Mouse (Mus musculus): ENCODE data around the gene Apaf1. TPM values are rescaled to one million over a fixed set of nuclear protein-coding genes. Genes with fewer than 3 reads are reported as not detected.

The Apaf1 gene
- total and polyA plus RNA-seq, 2 experiments: 1.6 to 3.4 TPM

- Histone ChIP-seq H3K79me2 (ENCODE audit: control insufficient read depth, insufficient read depth, low read length) (no peaks in the 10 kb centered on the region), H3K27me3 (ENCODE audit: control insufficient read depth, insufficient read depth, low read length) (no peaks in the 10 kb centered on the region), H3K4me1 (ENCODE audit: control insufficient read depth, insufficient read depth, low read length) (no peaks in the 10 kb centered on the region), H3K27ac (replicated peaks; ENCODE audit: insufficient read depth, low read depth, low read length) (no peak overlapping the region), H3K36me3 (ENCODE audit: control insufficient read depth, insufficient read depth, low read length) (peaks cover 13% of the 10 kb centered on the region), H3K9ac (ENCODE audit: low read depth, low read length) (no peak overlapping the region), H3K4me3 (ENCODE audit: insufficient read depth, low read depth, low read length) (no peak overlapping the region)
- 82% methylated on average over 4 of the region's 4 CpGs for WGBS
- TF ChIP-seq POLR2A (IDR thresholded peaks at IDR 0.05; ENCODE audit: extremely low read depth, insufficient read depth, low read length) (no peak), CTCF (IDR thresholded peaks at IDR 0.05; ENCODE audit: low read depth, low read length) (no peak)
- no peak for DNase-seq (ENCODE audit: extremely low read depth, low read depth, low spot score)
Observed at GRCm38 (mm10) chr10:91109841-91110240, 27.3 kb upstream of the Apaf1 start.

GRCm38 (mm10) chr10:91105981-91106380, 23.4 kb upstream of the Apaf1 start:
- no peaks in the 10 kb centered on the region for H3K27me3 ChIP-seq (ENCODE audit: control insufficient read depth, insufficient read depth, low read length)
- no peak overlapping the region for H3K9ac ChIP-seq (ENCODE audit: low read depth, low read length)
- H3K36me3 ChIP-seq (ENCODE audit: control insufficient read depth, insufficient read depth, low read length): peaks cover 3% of the 10 kb centered on the region; the same call in 1 of the 2 replicates
- H3K4me1 ChIP-seq (ENCODE audit: control insufficient read depth, insufficient read depth, low read length): no peaks in the 10 kb centered on the region
- WGBS: 86% methylated on average over 3 of the region's 3 CpGs
- H3K79me2 ChIP-seq (ENCODE audit: control insufficient read depth, insufficient read depth, low read length): no peaks in the 10 kb centered on the region
- H3K4me3 ChIP-seq (ENCODE audit: insufficient read depth, low read depth, low read length): no peak overlapping the region
- TF ChIP-seq CTCF (IDR thresholded peaks at IDR 0.05; ENCODE audit: low read depth, low read length) (no peak), POLR2A (IDR thresholded peaks at IDR 0.05; ENCODE audit: extremely low read depth, insufficient read depth, low read length) (no peak)
- DNase-seq (ENCODE audit: extremely low read depth, low read depth, low spot score): no peak
- H3K27ac ChIP-seq (replicated peaks; ENCODE audit: insufficient read depth, low read depth, low read length): no peak overlapping the region

- no peak overlapping the region for H3K9ac ChIP-seq (ENCODE audit: low read depth, low read length)
- H3K4me1 ChIP-seq (ENCODE audit: control insufficient read depth, insufficient read depth, low read length): no peaks in the 10 kb centered on the region
- no peak for TF ChIP-seq CTCF (IDR thresholded peaks at IDR 0.05; ENCODE audit: low read depth, low read length)
- TF ChIP-seq POLR2A (IDR thresholded peaks at IDR 0.05; ENCODE audit: extremely low read depth, insufficient read depth, low read length): no peak
- no peaks in the 10 kb centered on the region for H3K79me2 ChIP-seq (ENCODE audit: control insufficient read depth, insufficient read depth, low read length)
- no peak overlapping the region for H3K4me3 ChIP-seq (ENCODE audit: insufficient read depth, low read depth, low read length)
- no peak overlapping the region for H3K27ac ChIP-seq (replicated peaks; ENCODE audit: insufficient read depth, low read depth, low read length)
- no peak for DNase-seq (ENCODE audit: extremely low read depth, low read depth, low spot score)
- no peaks in the 10 kb centered on the region for H3K27me3 ChIP-seq (ENCODE audit: control insufficient read depth, insufficient read depth, low read length)
- WGBS: 97% methylated on average over 13 of the region's 14 CpGs
- H3K36me3 ChIP-seq (ENCODE audit: control insufficient read depth, insufficient read depth, low read length): peaks cover 3% of the 10 kb centered on the region; the same call in 1 of the 2 replicates
Observed at GRCm38 (mm10) chr10:91102799-91103590, 20.4 kb upstream of the Apaf1 start.

- WGBS: 96% methylated on average over 25 of the region's 25 CpGs
- H3K27me3 ChIP-seq (ENCODE audit: control insufficient read depth, insufficient read depth, low read length): no peaks in the 10 kb centered on the region
- DNase-seq (ENCODE audit: extremely low read depth, low read depth, low spot score): no peak
- H3K36me3 ChIP-seq (ENCODE audit: control insufficient read depth, insufficient read depth, low read length): peaks cover 3% of the 10 kb centered on the region; the same call in 1 of the 2 replicates
- no peaks in the 10 kb centered on the region for H3K79me2 ChIP-seq (ENCODE audit: control insufficient read depth, insufficient read depth, low read length)
- H3K4me1 ChIP-seq (ENCODE audit: control insufficient read depth, insufficient read depth, low read length): no peaks in the 10 kb centered on the region
- no peak overlapping the region for H3K27ac ChIP-seq (replicated peaks; ENCODE audit: insufficient read depth, low read depth, low read length)
- no peak overlapping the region for H3K9ac ChIP-seq (ENCODE audit: low read depth, low read length)
- H3K4me3 ChIP-seq (ENCODE audit: insufficient read depth, low read depth, low read length): no peak overlapping the region
- TF ChIP-seq POLR2A (IDR thresholded peaks at IDR 0.05; ENCODE audit: extremely low read depth, insufficient read depth, low read length) (no peak), CTCF (IDR thresholded peaks at IDR 0.05; ENCODE audit: low read depth, low read length) (no peak)
Observed at GRCm38 (mm10) chr10:91101936-91102335, 19.4 kb upstream of the Apaf1 start.

- peaks cover 3% of the 10 kb centered on the region; the same call in 1 of the 2 replicates for H3K36me3 ChIP-seq (ENCODE audit: control insufficient read depth, insufficient read depth, low read length)
- H3K4me3 ChIP-seq (ENCODE audit: insufficient read depth, low read depth, low read length): no peak overlapping the region
- TF ChIP-seq CTCF (IDR thresholded peaks at IDR 0.05; ENCODE audit: low read depth, low read length) (no peak), POLR2A (IDR thresholded peaks at IDR 0.05; ENCODE audit: extremely low read depth, insufficient read depth, low read length) (no peak)
- no peak overlapping the region for H3K27ac ChIP-seq (replicated peaks; ENCODE audit: insufficient read depth, low read depth, low read length)
- DNase-seq (ENCODE audit: extremely low read depth, low read depth, low spot score): no peak
- 97% methylated on average over 1 of the region's 1 CpGs for WGBS
- no peaks in the 10 kb centered on the region for H3K27me3 ChIP-seq (ENCODE audit: control insufficient read depth, insufficient read depth, low read length)
- H3K4me1 ChIP-seq (ENCODE audit: control insufficient read depth, insufficient read depth, low read length): no peaks in the 10 kb centered on the region
- no peak overlapping the region for H3K9ac ChIP-seq (ENCODE audit: low read depth, low read length)
- no peaks in the 10 kb centered on the region for H3K79me2 ChIP-seq (ENCODE audit: control insufficient read depth, insufficient read depth, low read length)
Observed at GRCm38 (mm10) chr10:91100101-91100500, 17.5 kb upstream of the Apaf1 start.

- no peak overlapping the region for H3K9ac ChIP-seq (ENCODE audit: low read depth, low read length)
- no peak overlapping the region for H3K4me3 ChIP-seq (ENCODE audit: insufficient read depth, low read depth, low read length)
- no peak overlapping the region for H3K27ac ChIP-seq (replicated peaks; ENCODE audit: insufficient read depth, low read depth, low read length)
- no peaks in the 10 kb centered on the region for H3K27me3 ChIP-seq (ENCODE audit: control insufficient read depth, insufficient read depth, low read length)
- H3K4me1 ChIP-seq (ENCODE audit: control insufficient read depth, insufficient read depth, low read length): no peaks in the 10 kb centered on the region
- 90% methylated on average over 8 of the region's 8 CpGs for WGBS
- no peaks in the 10 kb centered on the region for H3K79me2 ChIP-seq (ENCODE audit: control insufficient read depth, insufficient read depth, low read length)
- H3K36me3 ChIP-seq (ENCODE audit: control insufficient read depth, insufficient read depth, low read length): peaks cover 3% of the 10 kb centered on the region; the same call in 1 of the 2 replicates
- DNase-seq (ENCODE audit: extremely low read depth, low read depth, low spot score): no peak
- no peak for TF ChIP-seq CTCF (IDR thresholded peaks at IDR 0.05; ENCODE audit: low read depth, low read length)
- no peak for TF ChIP-seq POLR2A (IDR thresholded peaks at IDR 0.05; ENCODE audit: extremely low read depth, insufficient read depth, low read length)
Observed at GRCm38 (mm10) chr10:91098056-91098455, 15.5 kb upstream of the Apaf1 start.
